Mouse (Mus musculus): Measurements from ENCODE around the gene Rxfp4.

Rxfp4 gene

GRCm38 (mm10) chr3:88629244-88629643, 23.7 kb downstream of the Rxfp4 start:
- DNase-seq (ENCODE audit: low spot score in 2 of 2), result no peak

- no peak for DNase-seq (ENCODE audit: low spot score in 2 of 2)
Observed at GRCm38 (mm10) chr3:88628766-88629165, 24.2 kb downstream of the Rxfp4 start.

GRCm38 (mm10) chr3:88627535-88627934, 25.4 kb downstream of the Rxfp4 start:
- DNase-seq (ENCODE audit: low spot score in 2 of 2), result no peak

GRCm38 (mm10) chr3:88627114-88627513, 25.8 kb downstream of the Rxfp4 start:
- no peak for DNase-seq (ENCODE audit: low spot score in 2 of 2)

DNA sequence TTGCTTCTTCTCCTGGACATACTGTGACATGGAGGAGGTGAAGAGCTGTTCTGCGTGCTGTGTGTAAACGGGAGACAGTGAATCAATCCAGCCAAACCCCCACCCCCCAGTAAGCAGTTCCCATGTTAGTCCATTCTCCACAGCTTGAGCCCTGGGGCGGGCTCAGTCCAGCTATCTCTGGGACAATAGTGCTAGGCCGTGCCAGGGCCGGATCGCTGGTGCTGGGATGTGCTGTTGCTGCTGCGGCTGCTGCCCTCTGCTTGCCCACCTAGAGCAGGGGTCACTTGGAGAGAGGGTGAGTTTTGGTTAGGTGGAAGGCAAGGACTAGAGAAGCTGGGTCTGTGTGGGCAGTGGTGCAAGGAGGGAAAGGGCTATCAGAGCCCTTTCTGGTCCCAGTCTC, 26.6 kb downstream of the Rxfp4 start:
- DNase-seq (ENCODE audit: low spot score in 2 of 2), result no peak

GRCm38 (mm10) chr3:88625531-88625930, 27.4 kb downstream of the Rxfp4 start:
- no peak for DNase-seq (ENCODE audit: low spot score in 2 of 2)

DNA sequence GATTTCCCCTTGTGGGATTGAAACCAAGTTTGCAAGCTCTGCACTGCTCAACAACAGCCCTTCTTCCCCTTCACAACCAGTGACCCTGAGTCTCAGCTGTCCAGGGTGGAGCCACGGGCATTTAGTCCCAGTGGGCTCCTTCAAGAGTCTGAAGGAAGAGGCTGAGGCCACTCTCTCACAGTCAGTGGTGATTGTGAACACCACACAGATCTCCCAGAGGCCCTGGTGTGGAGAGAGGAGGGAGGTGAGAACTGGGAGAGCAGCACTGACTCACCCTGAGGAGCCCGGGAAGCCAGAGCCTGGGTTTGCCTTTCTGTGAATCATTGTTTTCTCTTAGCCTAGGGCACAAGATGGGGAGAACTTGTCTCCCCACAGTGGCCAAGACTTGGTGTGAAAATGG, 28.0 kb downstream of the Rxfp4 start:
- no peak for DNase-seq (ENCODE audit: low spot score in 2 of 2)

DNA sequence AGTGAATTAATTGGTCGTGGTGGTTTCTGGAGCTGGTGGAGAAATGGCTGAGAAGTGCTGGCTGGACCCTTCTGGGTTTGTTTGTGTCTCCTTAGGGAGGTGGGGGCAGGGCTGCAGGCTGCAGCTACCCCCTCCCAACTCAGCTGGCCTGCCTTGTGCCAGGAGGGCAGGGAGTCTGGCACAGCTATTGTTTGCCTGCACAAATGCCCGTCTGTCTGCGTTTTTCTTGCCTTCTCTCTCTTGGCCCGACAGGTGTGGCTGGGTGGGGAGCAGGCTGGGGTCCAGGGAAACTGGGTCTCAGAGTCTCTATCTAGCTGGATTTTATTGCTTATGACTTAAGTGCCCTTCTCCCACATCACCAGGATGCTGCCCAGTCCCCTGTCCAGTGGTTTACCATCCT, 28.6 kb downstream of the Rxfp4 start:
- DNase-seq (ENCODE audit: low spot score in 2 of 2), result no peak

- no peak for DNase-seq (ENCODE audit: low spot score in 2 of 2)
Observed at GRCm38 (mm10) chr3:88623346-88624135, 29.4 kb downstream of the Rxfp4 start.

- peak; percentile 62 to 65 for DNase-seq (ENCODE audit: low spot score in 2 of 2)
Observed at GRCm38 (mm10) chr3:88622941-88623345, 30.0 kb downstream of the Rxfp4 start.

GRCm38 (mm10) chr3:88622113-88622940, 30.6 kb downstream of the Rxfp4 start:
- peak in 1 of 2 experiments; percentile 26 for DNase-seq (ENCODE audit: low spot score in 2 of 2)

- DNase-seq (ENCODE audit: low spot score in 2 of 2), result peak in 1 of 2 experiments; percentile 38
Observed at GRCm38 (mm10) chr3:88621537-88622112, 31.3 kb downstream of the Rxfp4 start.

DNA sequence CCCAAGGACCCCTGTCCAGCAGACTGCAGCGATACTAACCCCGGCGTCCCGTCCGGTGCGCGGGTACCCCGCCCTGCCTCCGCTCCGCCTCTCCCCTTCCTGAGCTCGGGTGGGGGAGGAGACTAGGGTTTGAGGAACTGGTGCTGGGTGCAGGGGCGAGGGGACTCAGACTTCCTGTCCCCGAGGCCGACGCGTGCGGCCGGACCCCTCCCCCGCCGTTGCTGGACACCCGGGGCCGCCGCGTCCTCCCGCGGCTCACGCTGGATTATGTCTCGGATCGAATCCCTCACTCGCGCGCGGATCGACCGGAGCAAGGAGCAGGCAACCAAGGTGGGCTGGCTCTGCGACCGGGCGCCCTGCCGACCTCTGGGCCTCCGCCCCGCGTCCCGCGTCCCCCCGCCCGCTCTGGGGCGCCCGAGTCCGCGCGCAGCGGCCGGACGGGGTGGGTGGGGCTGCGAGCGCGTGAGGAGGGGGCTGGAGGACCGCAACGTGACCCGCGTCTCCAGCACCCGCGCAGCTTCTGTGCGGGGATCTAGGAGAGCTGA, 31.9 kb downstream of the Rxfp4 start:
- peak; percentile 91 to 92 for DNase-seq (ENCODE audit: low spot score in 2 of 2)

DNA sequence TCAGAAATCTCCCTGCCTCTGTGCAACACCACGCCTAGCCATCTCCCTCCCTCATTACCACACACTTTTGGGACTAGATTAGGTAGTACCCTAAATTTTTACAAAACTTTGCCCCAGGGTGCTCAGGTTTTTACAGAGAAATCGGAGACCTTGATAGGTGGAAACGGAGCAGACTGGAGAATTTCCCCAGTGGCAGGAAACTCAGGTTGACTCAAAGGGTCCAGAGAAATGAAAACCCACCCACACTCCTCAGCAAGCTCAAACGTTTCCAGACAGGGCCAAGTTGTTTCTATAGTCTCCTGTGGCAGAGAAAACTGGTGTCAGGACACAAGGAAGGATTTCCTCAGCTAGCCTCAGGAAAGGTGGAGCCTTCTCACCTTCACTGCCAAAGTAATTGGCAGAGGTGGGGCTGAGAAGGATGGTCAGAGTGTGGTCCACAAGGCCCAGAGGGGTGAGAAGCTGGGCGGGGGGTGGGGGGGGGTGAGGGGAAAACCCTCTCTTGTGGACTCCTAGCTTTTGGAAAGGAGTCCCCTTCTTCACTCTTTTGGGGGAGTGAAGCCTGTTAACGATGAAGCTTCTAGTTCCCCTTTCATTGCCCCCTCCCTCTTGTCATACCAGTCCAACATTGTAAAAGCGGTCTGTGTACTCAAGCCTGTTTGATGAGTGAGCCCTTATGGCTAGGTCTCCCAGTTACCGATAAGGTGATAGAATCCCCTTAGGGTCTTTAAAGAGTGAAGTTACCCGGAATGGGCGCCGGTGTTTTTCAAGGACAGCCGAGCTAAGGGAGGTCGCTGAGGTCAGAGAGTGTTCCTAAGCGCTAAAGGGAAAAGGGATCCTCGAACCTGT, 32.6 kb downstream of the Rxfp4 start:
- no peak for DNase-seq (ENCODE audit: low spot score in 2 of 2)

DNA sequence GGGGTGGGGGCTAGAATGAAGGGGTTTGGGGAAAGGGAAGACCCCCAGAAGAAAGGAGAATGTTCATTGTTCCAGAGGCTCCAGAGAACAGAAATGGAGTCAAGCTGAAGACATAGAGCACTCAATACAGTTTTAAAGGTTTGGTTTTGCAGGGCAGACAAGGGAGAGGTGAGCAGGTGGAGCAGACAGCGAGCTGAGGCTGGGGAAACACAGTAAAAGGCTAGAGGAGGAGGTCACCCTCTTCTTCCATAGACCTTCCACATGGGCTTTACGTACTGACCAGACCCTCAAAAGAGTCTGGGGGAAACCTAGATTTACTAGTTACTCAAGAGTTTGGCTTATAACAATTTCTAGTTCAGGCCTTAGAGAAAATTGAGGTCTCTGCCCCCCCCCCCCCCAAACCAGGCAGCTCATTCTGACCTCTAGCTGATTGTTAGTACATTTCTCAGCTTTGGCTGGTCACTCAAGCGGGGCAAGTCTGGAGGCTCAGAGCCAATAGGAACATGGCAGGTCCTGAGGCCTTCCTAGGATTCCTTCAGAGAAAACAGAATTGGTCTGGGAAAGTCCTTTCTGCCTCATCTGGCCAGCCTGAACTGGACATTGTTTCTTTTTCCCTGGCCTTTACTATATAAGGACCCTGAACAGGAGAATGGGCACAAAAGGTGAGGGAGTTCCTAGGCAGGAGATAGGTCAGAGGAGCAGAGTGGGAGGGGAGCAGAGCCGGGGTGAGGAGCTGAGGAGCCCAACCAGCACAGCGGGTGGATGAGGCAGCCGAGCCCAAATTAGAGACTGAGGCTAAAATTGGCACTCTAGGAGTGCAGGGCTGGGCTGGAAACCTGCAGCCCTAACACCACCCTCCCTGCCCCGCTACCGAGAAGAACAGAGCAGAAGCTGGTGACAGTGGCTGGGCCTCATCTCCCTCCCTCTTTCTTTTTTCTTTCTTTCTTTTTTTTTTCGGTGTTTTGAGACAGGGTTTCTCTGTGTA, 33.5 kb downstream of the Rxfp4 start:
- DNase-seq (ENCODE audit: low spot score in 2 of 2), result no peak

GRCm38 (mm10) chr3:88618074-88618871, 34.7 kb downstream of the Rxfp4 start:
- DNase-seq (ENCODE audit: low spot score in 2 of 2), result no peak

DNA sequence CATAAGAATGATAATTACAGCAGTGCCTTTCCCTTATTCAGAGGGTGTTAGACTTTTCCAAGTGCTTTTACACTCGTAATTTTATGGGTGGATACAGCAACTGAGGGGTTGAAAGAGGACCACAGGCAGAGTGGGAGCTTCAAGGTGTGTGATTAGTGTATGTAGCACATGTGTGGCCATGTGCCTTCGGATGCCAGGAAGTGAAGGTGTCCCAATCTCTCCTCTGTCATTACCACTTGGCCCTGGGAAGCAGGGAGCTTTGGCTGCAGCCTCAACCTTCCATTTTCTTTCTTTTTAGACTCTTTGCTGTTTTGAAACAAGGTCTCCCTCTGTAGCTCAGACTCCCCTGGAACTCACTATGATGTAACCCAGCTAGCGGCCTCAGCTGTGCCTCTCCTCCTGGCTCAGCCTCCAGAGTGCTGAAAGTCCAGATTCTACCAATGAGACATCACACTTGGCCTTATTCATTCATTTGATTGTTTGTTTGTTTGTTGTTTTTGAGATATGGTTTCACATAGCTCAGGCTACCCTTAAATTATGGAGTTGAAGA, 35.9 kb downstream of the Rxfp4 start:
- DNase-seq (ENCODE audit: low spot score in 2 of 2), result no peak

DNA sequence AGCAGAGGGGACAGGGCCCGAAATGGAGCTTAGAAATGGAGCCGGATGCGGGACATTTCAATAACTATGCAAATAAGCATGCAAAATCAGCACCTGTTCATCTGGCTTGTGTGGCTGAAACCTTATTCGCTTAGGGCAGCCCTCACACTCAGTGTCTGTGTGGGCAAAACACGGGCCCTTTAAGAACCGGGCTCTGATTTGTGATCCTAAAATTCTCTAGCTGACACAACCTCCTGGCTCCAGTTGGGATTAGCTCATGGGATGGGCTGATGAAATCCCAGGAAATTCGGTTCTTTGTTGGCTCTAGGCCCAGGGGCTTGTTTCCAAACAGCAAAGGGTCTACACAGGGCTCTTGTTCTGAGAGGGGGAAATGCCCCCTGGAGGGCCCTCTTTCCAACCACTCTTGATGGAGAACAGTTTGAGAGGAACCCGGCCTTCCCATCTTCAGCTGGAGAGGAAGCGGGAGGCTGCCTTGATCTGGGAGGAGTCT, 37.0 kb downstream of the Rxfp4 start:
- peak in 1 of 2 experiments; percentile 29 for DNase-seq (ENCODE audit: low spot score in 2 of 2)

- DNase-seq (ENCODE audit: low spot score in 2 of 2), result no peak
Observed at GRCm38 (mm10) chr3:88615117-88615516, 37.8 kb downstream of the Rxfp4 start.
